Mouse (Mus musculus) thymus, adult 2 months (tissue): Measurements from ENCODE around the gene Synrg. TPM values are rescaled to one million over a fixed set of nuclear protein-coding genes. Genes with fewer than 3 reads are reported as not detected.
A peak's percentile ranks its signal among the peaks of the same experiment; 100 is the strongest.

ENCODE experiments used
- DNase-seq: peaks from one replicate; pipeline ENCODE4 v3.0.0; 2021
- H3K27ac ChIP-seq: fragments of 200-500 bp; 2 replicates; pipeline ENCODE4 v1.5.1; 2012; ENCODE audit warnings: low read length, control low read depth; ENCODE audit not compliant: control insufficient read depth, insufficient read depth
- H3K27me3 ChIP-seq: fragments of 200-500 bp; 2 replicates; pipeline ENCODE4 v1.6.1; 2012; ENCODE audit warnings: mild to moderate bottlenecking, low read length, moderate library complexity, mixed read lengths; ENCODE audit not compliant: control insufficient read depth, insufficient read depth
- H3K36me3 ChIP-seq: fragments of 200-500 bp; 2 replicates; pipeline ENCODE4 v1.6.1; 2012; ENCODE audit warnings: mild to moderate bottlenecking, low read length, moderate library complexity; ENCODE audit not compliant: control insufficient read depth, insufficient read depth
- H3K4me1 ChIP-seq: fragments of 200-500 bp; replicated peaks from 2 replicates; pipeline ENCODE4 v1.6.1; 2012; ENCODE audit warnings: low read length; ENCODE audit not compliant: control insufficient read depth, insufficient read depth
- H3K4me3 ChIP-seq: fragments of 200-500 bp; 2 replicates; pipeline ENCODE4 v1.5.1; 2012; ENCODE audit warnings: mild to moderate bottlenecking, low read length, control low read depth, moderate library complexity; ENCODE audit not compliant: control insufficient read depth, insufficient read depth
- CTCF ChIP-seq: fragments of 200-500 bp; IDR thresholded peaks from 2 replicates; pipeline ENCODE4 v1.5.1; 2012; ENCODE audit warnings: mild to moderate bottlenecking, control low read depth, low read length, moderate library complexity, borderline replicate concordance; ENCODE audit not compliant: control insufficient read depth, poor library complexity, insufficient read depth; ENCODE audit errors: extremely low read depth
- POLR2A ChIP-seq: fragments of 200-500 bp; IDR thresholded peaks from 2 replicates; pipeline ENCODE4 v1.6.1; 2012; ENCODE audit warnings: mild to moderate bottlenecking, low read length, control low read depth, moderate library complexity; ENCODE audit not compliant: control insufficient read depth, poor library complexity, insufficient read depth; ENCODE audit errors: extremely low read depth
- WGBS: fragments of 180-500 bp; shearing (Covaris S2); methylation state at CpG from one replicate; pipeline ENCODE4 v1.1.7; 2018; 5-methylcytosine and 5-hydroxymethylcytosine counted together
- polyA plus RNA-seq: library from polyadenylated mRNA; depleted of rRNA; stranded (reverse); fragments of >200 nt; gene quantifications from 2 replicates; pipeline ENCODE4 v1.2.3, GENCODE M21; 2012

Synrg gene
- polyA plus RNA-seq, 1 experiment = 49.9 TPM

- DNase-seq = no peak
- no peak overlapping the region for H3K4me3 ChIP-seq
These were observed 102.9 kb downstream of the Synrg start for GRCm38 (mm10) chr11:84066927-84067645.

GRCm38 (mm10) chr11:84067720-84068190, 103.5 kb downstream of the Synrg start:
- H3K36me3 ChIP-seq = no peaks in the 10 kb centered on the region
- H3K4me1 ChIP-seq = peaks cover 4% of the 10 kb centered on the region
- peaks cover 11% of the 10 kb centered on the region; the same call in 1 of the 2 replicates for H3K27me3 ChIP-seq
- WGBS = 6% methylated on average over 21 of the region's 21 CpGs
- H3K27ac ChIP-seq = no peak overlapping the region
- no peak for DNase-seq
- no peak for TF ChIP-seq CTCF
- no peak for TF ChIP-seq POLR2A
- H3K4me3 ChIP-seq = peak overlapping the region; percentile 44

More at GRCm38 (mm10) chr11:84066927-84067645, 102.9 kb downstream of the Synrg start:
- 14% methylated on average over 18 of the region's 18 CpGs for WGBS
- H3K27ac ChIP-seq = no peak overlapping the region
- no peaks in the 10 kb centered on the region for H3K36me3 ChIP-seq
- TF ChIP-seq POLR2A (no peak), CTCF (no peak)
- peaks cover 4% of the 10 kb centered on the region for H3K4me1 ChIP-seq
- H3K27me3 ChIP-seq = peaks cover 11% of the 10 kb centered on the region; the same call in 1 of the 2 replicates

- peak; percentile 63 for DNase-seq
- no peaks in the 10 kb centered on the region for H3K36me3 ChIP-seq
- peak overlapping the region; percentile 44 for H3K4me3 ChIP-seq
- WGBS = 3% methylated on average over 63 of the region's 63 CpGs
- H3K27ac ChIP-seq = no peak overlapping the region
- H3K4me1 ChIP-seq = peaks cover 4% of the 10 kb centered on the region
- TF ChIP-seq CTCF (no peak), POLR2A (no peak)
- H3K27me3 ChIP-seq = peaks cover 11% of the 10 kb centered on the region; the same call in 1 of the 2 replicates
These were observed 104.2 kb downstream of the Synrg start for GRCm38 (mm10) chr11:84068191-84069033.

- WGBS = 10% methylated on average over 11 of the region's 11 CpGs
- no peak for TF ChIP-seq CTCF
- TF ChIP-seq POLR2A = no peak
- H3K4me1 ChIP-seq = peaks cover 4% of the 10 kb centered on the region
These were observed 104.8 kb downstream of the Synrg start, which contains the start of gene Dusp14 for GRCm38 (mm10) chr11:84069034-84069370. Gene Dusp14 (minus strand): TSS chr11:84069261.

GRCm38 (mm10) chr11:84072904-84073651, 108.8 kb downstream of the Synrg start:
- Histone ChIP-seq H3K36me3 (no peaks in the 10 kb centered on the region), H3K27ac (no peak overlapping the region), H3K27me3 (0 out of 2 replicates have a peak, but pooled peaks cover under 1% of the 10 kb centered on the region), H3K4me3 (no peak overlapping the region), H3K4me1 (peaks cover 4% of the 10 kb centered on the region)
- no peak for DNase-seq
- no peak for TF ChIP-seq CTCF
- WGBS = 71% methylated on average over 9 of the region's 9 CpGs

More at GRCm38 (mm10) chr11:84069034-84069370, 104.8 kb downstream of the Synrg start, which contains the start of gene Dusp14:
- peak; percentile 3 for DNase-seq
- peak within 1 kb of the TSS; percentile 44 for H3K4me3 ChIP-seq
- H3K36me3 ChIP-seq = no peaks in the 10 kb centered on the region
- no peak within 1 kb of the TSS for H3K27ac ChIP-seq
- H3K27me3 ChIP-seq = peaks cover 11% of the 10 kb centered on the region; the same call in 1 of the 2 replicates
